Mouse (Mus musculus) c-Kit-positive CD71-positive TER-119-positive erythroid progenitor cells, embryonic 14.5 days (primary cell): ENCODE measurements at regions not wholly inside any gene's neighbourhood (a gene's known extent, or its start where the extent isn't known, plus 50 kb on each side); places are given as distances from the start of the nearest gene placed in this dataset.

Experiments used
- DNase-seq: peaks from one replicate; pipeline ENCODE4 v3.0.0-alpha.2; 2013; ENCODE audit warnings: low spot score

DNA sequence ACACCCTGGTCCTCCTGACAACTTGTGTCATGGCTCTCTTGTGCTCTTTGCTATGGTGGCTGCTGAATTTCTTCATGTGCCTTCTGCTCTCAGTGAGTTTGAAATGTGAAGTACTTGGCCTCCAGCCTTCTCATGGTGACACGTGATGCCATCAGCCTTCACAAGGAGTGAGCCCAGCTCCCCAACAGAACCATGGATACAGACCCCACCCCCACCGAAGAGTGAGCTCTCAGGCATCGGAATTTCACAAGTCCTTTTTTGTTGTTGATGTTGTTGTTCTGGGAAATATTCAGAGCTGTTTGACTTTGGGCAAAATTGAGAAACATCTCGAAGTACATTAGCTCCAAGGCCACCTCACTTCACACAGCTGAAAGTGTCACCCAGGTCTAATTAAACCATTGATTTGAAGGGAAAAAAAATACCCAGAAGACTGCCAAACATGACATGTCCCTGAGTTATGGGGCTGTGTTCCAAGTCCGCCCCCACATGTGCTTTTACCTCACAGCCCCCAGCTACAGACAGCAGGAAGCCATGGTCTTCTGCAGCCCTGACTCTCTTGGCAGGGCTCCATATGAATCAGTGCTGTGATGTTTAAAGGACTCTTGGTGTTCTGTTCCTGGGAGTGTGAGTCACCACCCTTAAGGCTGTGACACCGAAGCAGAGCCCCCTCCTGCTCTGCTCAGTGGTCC, 205.2 kb upstream of the A230072I06Rik start:
- DNase-seq = no peak

GRCm38 (mm10) chr8:12075943-12076342, 202.7 kb upstream of the A230072I06Rik start:
- no peak for DNase-seq

DNA sequence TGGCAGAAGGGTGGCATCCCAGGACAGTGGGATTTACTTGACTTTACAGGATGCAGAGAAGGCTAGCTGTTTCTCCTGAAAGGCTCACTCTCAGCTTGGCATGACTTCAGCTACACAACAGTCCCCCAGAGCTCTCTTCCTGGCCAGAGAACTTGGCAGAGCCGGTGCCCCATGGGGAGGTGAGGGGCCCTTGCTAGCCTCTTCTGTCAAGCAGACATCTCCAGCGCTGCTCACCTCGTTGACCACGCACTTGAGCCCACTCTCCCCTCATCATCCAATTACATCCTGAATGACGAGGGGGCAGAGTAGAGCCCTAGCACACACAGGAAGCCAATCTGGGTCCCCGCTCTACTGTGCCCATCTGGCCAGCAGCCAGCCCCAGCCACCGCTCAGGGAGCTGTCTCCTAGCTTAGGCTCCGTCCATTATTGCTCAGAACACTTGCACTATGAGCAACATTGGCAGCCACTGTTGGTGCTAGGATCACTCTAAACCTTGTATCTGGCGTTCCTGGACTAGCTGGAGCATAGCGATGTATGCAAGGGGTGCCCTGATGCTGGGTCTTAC, 201.7 kb upstream of the A230072I06Rik start:
- no peak for DNase-seq

- no peak for DNase-seq
These were observed 200.7 kb upstream of the A230072I06Rik start for GRCm38 (mm10) chr8:12077896-12078295.

- DNase-seq = no peak
These were observed 199.7 kb upstream of the A230072I06Rik start for GRCm38 (mm10) chr8:12078679-12079566.

DNA sequence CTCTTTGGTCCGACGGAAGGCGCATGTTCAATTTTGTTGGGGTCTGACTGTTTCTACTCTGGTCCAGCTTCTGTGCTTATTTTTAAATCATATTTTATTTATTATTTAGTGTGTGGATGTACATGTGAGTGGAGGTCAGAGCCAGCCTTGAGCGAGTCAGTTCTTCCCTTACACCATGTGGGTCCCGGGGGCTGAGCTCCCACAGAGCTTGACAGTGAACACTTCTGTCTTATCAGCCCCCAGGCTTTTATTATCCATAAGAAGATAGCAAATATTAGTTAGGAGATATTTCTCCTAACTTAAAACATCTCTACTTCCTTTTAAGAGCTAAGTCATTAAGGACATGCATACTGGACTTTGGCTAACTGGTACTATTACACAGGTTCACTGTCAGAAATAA, 197.1 kb upstream of the A230072I06Rik start:
- DNase-seq = no peak

DNA sequence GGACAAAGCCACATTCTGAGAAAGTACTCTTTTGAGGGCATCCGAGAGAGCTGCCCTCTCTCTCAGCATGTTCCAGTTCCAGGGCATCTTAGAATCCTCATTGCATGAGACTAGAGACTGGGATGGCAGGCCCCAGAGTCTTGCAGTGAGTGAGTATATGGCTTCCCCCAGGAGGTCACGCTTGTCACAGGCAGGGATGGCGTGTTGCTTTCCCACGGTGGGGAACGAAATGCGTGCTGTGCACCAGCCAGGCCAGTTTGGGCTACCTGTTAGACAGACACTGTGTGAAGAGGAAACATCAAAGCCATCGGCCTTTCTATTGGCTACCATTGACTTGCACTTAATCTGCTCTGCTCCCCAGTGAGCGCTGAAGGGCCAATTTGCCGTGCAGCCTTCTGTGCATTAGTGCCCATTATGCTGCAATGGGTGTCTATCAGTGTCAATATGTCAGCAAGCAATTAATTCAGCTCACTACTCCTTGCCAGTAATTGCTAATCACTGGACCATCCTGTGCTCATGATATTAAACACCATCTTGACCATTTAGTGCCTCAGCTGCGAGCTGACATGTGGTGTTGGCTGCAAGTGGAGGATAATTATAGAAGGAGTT, 191.3 kb upstream of the A230072I06Rik start:
- DNase-seq = no peak

- no peak for DNase-seq
These were observed 178.5 kb upstream of the A230072I06Rik start for GRCm38 (mm10) chr8:12100145-12100544.

DNA sequence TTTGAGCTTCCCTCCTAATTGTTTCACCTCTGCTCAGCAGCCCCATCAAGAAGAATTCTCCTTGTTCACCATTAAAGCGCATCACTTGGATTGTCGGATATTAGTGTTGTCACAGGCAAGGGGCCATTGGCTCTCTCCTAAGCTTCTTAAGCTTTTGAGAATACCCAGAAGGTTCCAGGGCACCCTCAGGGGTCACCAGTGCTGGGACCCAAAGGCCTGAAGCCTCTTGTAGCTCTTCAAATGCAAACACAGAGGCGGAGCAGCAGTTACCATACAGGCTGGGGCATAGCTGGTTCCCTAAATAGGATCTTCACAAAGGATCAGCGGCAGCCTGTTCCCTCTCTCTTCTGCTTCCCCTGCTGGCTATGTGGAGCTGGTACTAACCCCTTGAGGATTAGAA, 175.3 kb upstream of the A230072I06Rik start:
- no peak for DNase-seq

GRCm38 (mm10) chr8:12105106-12105901, 173.3 kb upstream of the A230072I06Rik start:
- no peak for DNase-seq

- no peak for DNase-seq
These were observed 170.0 kb upstream of the A230072I06Rik start for GRCm38 (mm10) chr8:12108578-12108977.

GRCm38 (mm10) chr8:12111626-12112025, 167.0 kb upstream of the A230072I06Rik start:
- no peak for DNase-seq

- no peak for DNase-seq
These were observed 165.6 kb upstream of the A230072I06Rik start for GRCm38 (mm10) chr8:12113023-12113422.

DNA sequence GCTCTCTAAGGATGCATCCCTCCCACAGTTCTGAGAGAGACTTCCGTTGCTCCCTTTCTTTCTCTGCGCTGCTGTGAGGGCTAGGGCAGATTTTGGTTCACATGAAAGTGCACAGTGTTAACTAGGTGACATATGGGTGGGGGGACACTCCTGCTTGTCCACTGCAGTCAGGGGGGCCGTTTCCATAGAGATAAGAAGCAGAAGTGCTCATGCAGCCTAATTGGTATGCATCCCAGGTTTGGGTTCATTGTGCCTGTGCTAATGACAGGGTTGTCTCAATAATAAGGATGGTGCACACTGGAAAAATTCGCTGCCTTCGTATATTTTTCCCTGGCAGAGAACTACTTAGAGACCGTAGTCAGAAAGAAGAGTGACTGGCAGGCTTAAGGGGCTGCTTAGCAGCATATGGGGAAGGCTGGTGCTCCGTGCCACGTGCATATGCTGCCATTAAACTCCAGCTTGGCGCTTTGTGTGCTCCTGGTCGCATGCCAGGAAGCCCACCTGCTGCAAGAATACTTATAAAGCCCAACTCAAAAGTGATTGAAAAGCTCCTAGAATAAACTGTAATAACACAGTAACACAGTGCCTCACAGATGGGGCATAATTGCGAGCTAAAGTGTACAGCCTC, 152.1 kb upstream of the A230072I06Rik start:
- DNase-seq = no peak

GRCm38 (mm10) chr8:12127106-12127800, 151.4 kb upstream of the A230072I06Rik start:
- DNase-seq = no peak

- DNase-seq = no peak
These were observed 150.7 kb upstream of the A230072I06Rik start for GRCm38 (mm10) chr8:12127801-12128490.

DNA sequence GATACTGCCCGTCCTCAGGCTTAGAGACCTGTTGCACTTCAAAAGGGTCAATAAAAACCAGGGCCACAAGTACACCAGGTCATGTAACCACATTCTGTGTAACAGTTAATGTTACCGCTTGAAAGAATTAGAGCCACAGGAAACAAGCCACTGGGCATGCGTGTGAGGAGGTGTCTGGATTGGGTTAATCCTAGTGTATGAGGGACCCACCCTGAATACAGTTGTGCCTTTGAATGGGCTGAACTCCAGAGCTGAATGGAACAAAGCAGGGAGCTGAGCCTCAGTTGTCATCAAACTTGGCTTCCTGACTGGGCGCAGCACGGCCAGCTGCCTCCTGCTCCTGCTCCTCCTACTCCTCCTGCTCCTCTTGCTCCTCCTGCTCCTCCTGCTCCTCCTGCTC, 148.0 kb upstream of the A230072I06Rik start:
- no peak for DNase-seq

- DNase-seq = no peak
These were observed 144.4 kb upstream of the A230072I06Rik start for GRCm38 (mm10) chr8:12134200-12134599.

GRCm38 (mm10) chr8:12135392-12136177, 143.0 kb upstream of the A230072I06Rik start:
- DNase-seq = no peak
